Mouse (Mus musculus): ENCODE measurements around the gene Actg1.
A peak's percentile ranks its signal among the peaks of the same experiment; 100 is the strongest.
"Not testable (repeated sequence)": the region's sequence is repeated elsewhere in the genome, so short reads cannot be mapped to it uniquely, and the experiment has no call there.

Gene Actg1

GRCm38 (mm10) chr11:120346383-120347034 is 1.8 kb downstream of the Actg1 start:
- DNase-seq (ENCODE audit: low read depth, low spot score) = not testable (repeated sequence)

- peak; percentile 49 for DNase-seq (ENCODE audit: low read depth, low spot score)
Measured at GRCm38 (mm10) chr11:120345067-120345681, 3.2 kb downstream of the Actg1 start.

- peak; percentile 34 for DNase-seq (ENCODE audit: low read depth, low spot score)
Measured at GRCm38 (mm10) chr11:120344310-120344920, 3.9 kb downstream of the Actg1 start.

- peak; percentile 40 for DNase-seq (ENCODE audit: low read depth, low spot score)
Measured at GRCm38 (mm10) chr11:120343519-120344309, 4.6 kb downstream of the Actg1 start.

- no peak for DNase-seq (ENCODE audit: low read depth, low spot score)
Measured at GRCm38 (mm10) chr11:120342656-120343160, 5.6 kb downstream of the Actg1 start.

GRCm38 (mm10) chr11:120341661-120342060 is 6.7 kb downstream of the Actg1 start:
- DNase-seq (ENCODE audit: low read depth, low spot score) = no peak

- DNase-seq (ENCODE audit: low read depth, low spot score) = no peak
Measured at GRCm38 (mm10) chr11:120339978-120340513, 8.3 kb downstream of the Actg1 start.

- DNase-seq (ENCODE audit: low read depth, low spot score) = no peak
Measured at GRCm38 (mm10) chr11:120338786-120339185, 9.6 kb downstream of the Actg1 start.

- no peak for DNase-seq (ENCODE audit: low read depth, low spot score)
Measured at GRCm38 (mm10) chr11:120337447-120337846, 10.9 kb downstream of the Actg1 start.

- no peak for DNase-seq (ENCODE audit: low read depth, low spot score)
Measured at GRCm38 (mm10) chr11:120335431-120336021, 12.8 kb downstream of the Actg1 start.

GRCm38 (mm10) chr11:120320156-120320555 is 28.2 kb downstream of the Actg1 start:
- DNase-seq (ENCODE audit: low read depth, low spot score) = no peak

GRCm38 (mm10) chr11:120319310-120319709 is 29.0 kb downstream of the Actg1 start:
- no peak for DNase-seq (ENCODE audit: low read depth, low spot score)

GRCm38 (mm10) chr11:120317456-120317855 is 30.9 kb downstream of the Actg1 start:
- DNase-seq (ENCODE audit: low read depth, low spot score) = no peak

GRCm38 (mm10) chr11:120316690-120317254 is 31.6 kb downstream of the Actg1 start:
- DNase-seq (ENCODE audit: low read depth, low spot score) = no peak

GRCm38 (mm10) chr11:120315832-120316689 is 32.3 kb downstream of the Actg1 start:
- DNase-seq (ENCODE audit: low read depth, low spot score) = peak; percentile 96

- no peak for DNase-seq (ENCODE audit: low read depth, low spot score)
Measured at GRCm38 (mm10) chr11:120315416-120315761, 33.0 kb downstream of the Actg1 start.

- no peak for DNase-seq (ENCODE audit: low read depth, low spot score)
Measured at GRCm38 (mm10) chr11:120314721-120315415, 33.5 kb downstream of the Actg1 start.

- DNase-seq (ENCODE audit: low read depth, low spot score) = no peak
Measured at GRCm38 (mm10) chr11:120313906-120314685, 34.2 kb downstream of the Actg1 start.

- no peak for DNase-seq (ENCODE audit: low read depth, low spot score)
Measured at GRCm38 (mm10) chr11:120312069-120312468, 36.3 kb downstream of the Actg1 start.

Data from forelimb bud, embryonic 11.5 days (tissue).